Mouse (Mus musculus): ENCODE measurements around the gene Olfr535. TPM values are rescaled to one million over a fixed set of nuclear protein-coding genes. Genes with fewer than 3 reads are reported as not detected.
"Not testable (repeated sequence)": the region's sequence is repeated elsewhere in the genome, so short reads cannot be mapped to it uniquely, and the experiment has no call there.

The Olfr535 gene
- polyA plus RNA-seq (2015; fragmentation: Nextera tagmentation; extraction: Ambion mirVana) = not detected in 2 replicates

DNA sequence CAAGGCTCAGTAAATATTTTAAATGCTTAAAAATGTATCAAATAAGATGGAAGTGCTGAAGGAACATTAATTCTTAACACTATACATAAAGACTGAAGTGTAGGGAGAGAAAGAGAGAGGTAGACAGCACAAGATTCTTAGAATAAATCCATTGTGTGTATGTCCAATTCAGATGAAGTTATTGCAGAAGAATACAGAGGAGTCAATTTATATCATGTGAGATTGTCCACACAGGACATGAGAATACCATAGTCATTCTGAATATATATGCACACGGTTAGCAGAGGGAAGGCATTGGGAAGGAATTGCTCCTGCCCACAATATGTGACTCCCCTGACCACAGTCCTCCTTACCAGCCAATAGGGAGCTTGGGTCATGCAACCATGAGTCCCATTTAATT is at the start of gene Olfr535:
Gene Olfr535, plus strand, starts transcription at position 301 of the 400 bp plus-strand sequence.
- no peak for ATAC-seq
- H3K36me3 ChIP-seq = no peaks in the 10 kb centered on the region
- no peak within 1 kb of the TSS for H3K27ac ChIP-seq
- no peaks in the 10 kb centered on the region for H3K27me3 ChIP-seq
- H3K4me1 ChIP-seq (replicated peaks) = no peaks in the 10 kb centered on the region
- H3K9ac ChIP-seq (replicated peaks) = no peak within 1 kb of the TSS
- whole genome bisulfite sequencing = 75% methylated on average over 1 of the region's 1 CpGs
- no peak within 1 kb of the TSS for H3K4me3 ChIP-seq (replicated peaks)
- H3K4me2 ChIP-seq (replicated peaks) = no peak within 1 kb of the TSS
- H3K9me3 ChIP-seq = no peaks in the 10 kb centered on the region

DNA sequence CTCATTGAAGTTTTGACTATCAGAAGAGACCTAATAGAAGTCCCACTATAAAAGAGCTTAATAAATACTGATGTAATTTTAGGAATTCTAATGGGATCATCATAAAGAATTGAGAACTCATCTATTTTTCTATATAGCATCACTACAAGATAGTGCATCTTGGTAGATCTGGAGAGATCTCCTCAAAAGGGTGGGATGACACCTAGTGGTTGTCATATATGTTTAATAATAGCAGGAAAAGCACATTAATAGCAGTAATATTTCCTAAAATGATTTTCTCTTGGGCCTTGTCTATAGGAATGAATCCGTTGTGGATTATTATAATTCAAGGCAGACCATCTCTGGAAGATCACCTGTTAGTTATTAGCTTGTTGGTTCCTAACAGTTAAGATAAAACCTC is 40.9 kb upstream of the Olfr535 start:
- no peak for ATAC-seq
- Histone ChIP-seq H3K4me1 (replicated peaks) (no peaks in the 10 kb centered on the region), H3K4me2 (replicated peaks) (no peak overlapping the region), H3K4me3 (replicated peaks) (no peak overlapping the region), H3K9ac (replicated peaks) (no peak overlapping the region), H3K27ac (no peak overlapping the region), H3K36me3 (no peaks in the 10 kb centered on the region), H3K9me3 (no peaks in the 10 kb centered on the region), H3K27me3 (no peaks in the 10 kb centered on the region)
- 79% methylated on average over 1 of the region's 1 CpGs for WGBS

DNA sequence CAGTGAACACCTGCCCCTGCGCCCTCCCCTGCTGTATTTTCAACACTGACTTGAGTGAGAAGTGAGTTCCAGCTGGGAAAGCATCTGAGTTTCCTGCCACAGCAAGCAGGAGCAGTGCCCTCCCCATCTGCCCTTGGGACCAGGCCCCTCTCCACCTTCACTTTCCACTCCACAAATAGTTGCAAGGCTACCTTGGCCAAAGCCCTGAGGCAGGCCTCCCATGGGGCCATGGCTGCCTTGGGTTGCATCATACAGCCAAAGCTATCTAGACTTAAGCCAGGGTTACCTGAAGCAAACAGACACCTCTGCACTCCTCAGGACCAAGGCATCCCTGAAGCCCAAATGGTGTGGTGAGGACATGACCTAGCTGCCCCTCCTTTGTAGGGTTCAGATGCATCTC is 20.9 kb upstream of the Olfr535 start, which contains the start of gene Olfr533:
Gene Olfr533, plus strand, starts transcription at position 301 of the 400 bp plus-strand sequence.
- H3K27me3 ChIP-seq; H3K9ac ChIP-seq (replicated peaks); H3K4me2 ChIP-seq (replicated peaks); H3K36me3 ChIP-seq; H3K4me1 ChIP-seq (replicated peaks); H3K27ac ChIP-seq; ATAC-seq; H3K9me3 ChIP-seq; H3K4me3 ChIP-seq (replicated peaks): not testable (repeated sequence)
- 50% methylated on average over 1 of the region's 1 CpGs for WGBS

DNA sequence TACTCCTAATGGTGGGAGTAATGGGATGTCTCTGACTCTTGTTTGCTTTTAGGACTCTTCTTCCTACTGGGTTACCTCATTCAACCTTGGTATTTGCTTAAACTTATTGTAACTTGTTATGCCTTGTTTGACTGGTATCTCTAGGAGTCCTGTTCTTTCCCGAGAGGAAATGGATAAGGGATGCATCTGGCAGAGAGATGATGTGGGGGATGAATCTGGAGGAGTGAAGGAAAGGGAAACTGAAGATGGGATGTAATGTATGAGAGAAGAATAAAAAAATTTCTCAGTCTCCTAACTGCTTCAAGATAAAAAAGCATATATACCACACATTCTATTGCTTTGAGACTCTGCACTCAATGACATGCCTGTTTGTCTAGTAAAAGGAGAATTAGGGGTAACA is 6.1 kb upstream of the Olfr535 start:
- 80% methylated on average over 1 of the region's 1 CpGs for WGBS
- H3K9me3 ChIP-seq = peaks cover 3% of the 10 kb centered on the region
- no peak for ATAC-seq
- H3K36me3 ChIP-seq = no peaks in the 10 kb centered on the region
- H3K4me1 ChIP-seq (replicated peaks) = no peaks in the 10 kb centered on the region
- H3K9ac ChIP-seq (replicated peaks) = no peak overlapping the region
- H3K4me2 ChIP-seq (replicated peaks) = no peak overlapping the region
- no peak overlapping the region for H3K4me3 ChIP-seq (replicated peaks)
- no peaks in the 10 kb centered on the region for H3K27me3 ChIP-seq
- no peak overlapping the region for H3K27ac ChIP-seq

DNA sequence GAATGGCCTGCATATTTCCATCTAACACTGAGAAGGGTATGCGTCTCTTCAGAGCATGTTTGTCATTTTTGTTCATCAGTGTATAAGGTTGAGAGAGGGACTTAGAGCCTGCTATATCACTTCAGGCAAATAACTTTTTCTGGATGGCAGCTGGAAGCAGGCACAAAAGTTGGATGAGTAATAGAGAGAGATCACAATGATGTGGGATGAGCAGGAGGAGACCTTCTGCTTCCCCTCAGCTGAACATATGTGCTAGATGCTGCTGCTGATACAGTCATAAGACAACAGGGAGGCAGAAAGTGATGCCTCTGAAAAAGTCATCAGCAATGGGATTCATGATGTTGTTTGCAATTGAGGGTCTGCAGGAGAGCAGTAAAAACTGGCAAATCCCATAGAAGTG is 5.3 kb upstream of the Olfr535 start:
- Histone ChIP-seq H3K9me3 (peaks cover 3% of the 10 kb centered on the region), H3K36me3 (no peaks in the 10 kb centered on the region)
- WGBS = 91% methylated on average over 1 of the region's 1 CpGs

DNA sequence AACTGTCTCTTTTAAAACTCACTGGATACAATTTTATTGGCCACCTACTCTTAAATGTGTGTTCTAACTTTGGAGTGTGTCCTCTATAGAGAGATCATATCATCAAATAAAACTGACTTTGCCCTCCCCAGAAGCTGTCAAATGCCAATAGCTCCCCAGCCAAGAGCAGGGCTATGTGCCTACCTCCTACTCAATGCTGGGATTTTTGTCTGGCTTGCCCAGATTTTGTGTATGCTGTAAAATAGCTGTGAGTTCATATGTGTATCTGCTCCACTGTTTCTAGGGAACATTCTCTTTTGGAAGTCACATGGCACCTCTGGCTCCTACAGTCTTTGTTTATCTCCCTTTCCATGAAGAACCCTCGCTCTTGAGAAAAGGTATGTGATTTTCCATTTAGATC is 5.0 kb downstream of the Olfr535 start:
- WGBS = 87% methylated on average over 1 of the region's 1 CpGs
- Histone ChIP-seq H3K4me2 (replicated peaks) (no peak overlapping the region), H3K27me3 (no peaks in the 10 kb centered on the region), H3K27ac (no peak overlapping the region), H3K4me3 (replicated peaks) (no peak overlapping the region), H3K9ac (replicated peaks) (no peak overlapping the region), H3K9me3 (no peaks in the 10 kb centered on the region), H3K4me1 (replicated peaks) (no peaks in the 10 kb centered on the region), H3K36me3 (no peaks in the 10 kb centered on the region)
- no peak for ATAC-seq

More for the DNA sequence above, 5.3 kb upstream of the Olfr535 start:
- Histone ChIP-seq H3K27me3 (no peaks in the 10 kb centered on the region), H3K9ac (replicated peaks) (no peak overlapping the region), H3K4me2 (replicated peaks) (no peak overlapping the region), H3K27ac (no peak overlapping the region), H3K4me3 (replicated peaks) (no peak overlapping the region), H3K4me1 (replicated peaks) (no peaks in the 10 kb centered on the region)
- no peak for ATAC-seq

DNA sequence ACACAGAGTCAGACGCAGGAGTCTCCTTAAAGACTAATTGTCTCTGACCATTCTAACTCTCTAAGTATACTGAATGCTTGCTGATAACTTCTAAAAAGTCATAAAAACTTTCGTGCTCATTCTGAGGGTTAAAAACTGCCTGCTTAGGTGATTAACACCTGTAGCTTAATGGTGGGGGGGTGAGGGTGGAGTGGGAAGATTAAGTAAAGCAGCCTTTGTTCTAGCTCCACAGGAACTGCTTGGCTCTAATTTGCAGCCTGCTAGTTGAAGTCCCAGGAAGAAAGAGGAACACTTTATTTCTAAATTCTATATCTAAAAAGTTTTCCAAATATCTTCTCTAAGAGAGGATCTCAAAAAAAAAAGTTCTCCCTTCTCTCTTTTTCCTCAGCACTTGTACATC is 10.2 kb downstream of the Olfr535 start:
- Histone ChIP-seq H3K9ac (replicated peaks) (no peak overlapping the region), H3K27ac (no peak overlapping the region), H3K4me1 (replicated peaks) (no peaks in the 10 kb centered on the region), H3K4me3 (replicated peaks) (no peak overlapping the region), H3K4me2 (replicated peaks) (no peak overlapping the region), H3K27me3 (no peaks in the 10 kb centered on the region), H3K36me3 (no peaks in the 10 kb centered on the region), H3K9me3 (no peaks in the 10 kb centered on the region)
- ATAC-seq = no peak
- WGBS = 38% methylated on average over 2 of the region's 2 CpGs

DNA sequence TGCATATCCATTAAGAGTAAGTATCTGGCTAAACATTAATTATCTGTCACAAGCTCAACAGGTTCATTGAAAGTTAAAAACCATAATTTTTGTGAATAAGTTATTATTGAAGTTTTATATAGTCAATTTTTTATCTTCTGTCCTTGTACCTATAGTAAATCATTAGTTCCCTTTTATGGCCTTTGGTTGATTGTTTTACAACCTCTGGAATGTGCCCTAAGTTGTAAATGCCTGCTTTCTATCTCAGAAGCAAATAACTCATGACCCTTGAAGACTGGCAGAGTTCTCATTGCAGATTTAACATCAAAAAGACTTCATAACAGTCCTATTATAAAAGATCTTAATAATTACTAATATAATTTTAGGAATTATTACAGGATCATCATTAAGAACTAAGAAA is 10.7 kb downstream of the Olfr535 start:
- no peaks in the 10 kb centered on the region for H3K36me3 ChIP-seq
- no peak overlapping the region for H3K27ac ChIP-seq
- H3K4me3 ChIP-seq (replicated peaks) = no peak overlapping the region
- no peak overlapping the region for H3K9ac ChIP-seq (replicated peaks)
- no peaks in the 10 kb centered on the region for H3K4me1 ChIP-seq (replicated peaks)
- no peak overlapping the region for H3K4me2 ChIP-seq (replicated peaks)
- H3K9me3 ChIP-seq = no peaks in the 10 kb centered on the region
- ATAC-seq = no peak
- no peaks in the 10 kb centered on the region for H3K27me3 ChIP-seq

DNA sequence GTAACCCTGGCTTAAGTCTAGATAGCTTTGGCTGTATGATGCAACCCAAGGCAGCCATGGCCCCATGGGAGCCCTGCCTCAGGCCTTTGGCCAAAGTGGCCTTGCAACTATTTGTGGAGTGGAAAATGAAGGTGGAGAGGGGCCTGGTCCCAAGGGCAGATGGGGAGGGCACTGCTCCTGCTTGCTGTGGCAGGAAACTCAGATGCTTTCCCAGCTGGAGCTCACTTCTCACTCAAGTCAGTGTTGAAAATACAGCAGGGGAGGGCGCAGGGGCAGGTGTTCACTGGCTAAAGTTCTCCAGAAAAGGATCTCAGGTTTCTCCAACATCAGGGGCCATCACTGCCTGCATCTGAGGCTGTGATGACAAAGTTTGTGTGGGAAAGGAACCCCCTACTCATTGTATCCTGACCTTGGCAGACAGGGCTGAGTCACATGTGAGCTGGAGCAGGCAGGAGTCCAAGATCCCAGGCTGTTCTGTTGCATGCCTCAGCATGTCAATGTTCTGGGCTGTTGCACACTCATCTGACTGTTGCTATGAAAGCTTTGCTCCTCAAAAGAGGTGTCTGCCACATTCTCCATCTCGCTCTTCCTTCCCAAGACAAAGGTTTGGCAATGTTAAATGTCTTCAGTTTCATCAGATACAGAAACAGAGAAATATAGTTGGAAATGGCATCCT is 23.5 kb downstream of the Olfr535 start, which contains the start of gene Olfr536:
Gene Olfr536, minus strand, starts transcription at position 51 of the 676 bp plus-strand sequence.
- H3K27me3 ChIP-seq; H3K4me2 ChIP-seq (replicated peaks); H3K9me3 ChIP-seq; H3K4me3 ChIP-seq (replicated peaks); ATAC-seq; H3K27ac ChIP-seq; H3K36me3 ChIP-seq; H3K9ac ChIP-seq (replicated peaks); H3K4me1 ChIP-seq (replicated peaks): not testable (repeated sequence)
- WGBS = 60% methylated on average over 2 of the region's 2 CpGs

DNA sequence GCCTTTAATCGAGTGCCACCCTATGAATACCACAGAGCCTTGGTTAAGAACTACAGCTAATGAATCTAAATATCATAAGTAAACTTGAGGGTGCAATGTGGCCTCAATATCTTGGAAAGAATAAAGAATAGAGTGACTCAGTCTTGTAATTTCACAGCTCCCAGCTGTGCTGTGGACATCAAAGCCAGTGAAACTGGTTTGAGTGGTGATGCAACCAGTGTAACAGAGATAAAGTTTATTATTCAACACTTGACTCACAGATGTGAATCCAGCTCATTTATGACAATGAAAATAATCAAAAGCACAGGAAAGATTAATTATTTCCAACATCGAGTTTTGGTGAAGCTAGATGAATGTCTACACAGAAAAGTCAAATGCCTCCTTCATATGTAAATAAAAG is 55.7 kb downstream of the Olfr535 start:
- H3K4me1 ChIP-seq (replicated peaks) = no peaks in the 10 kb centered on the region
- no peak for ATAC-seq
- no peaks in the 10 kb centered on the region for H3K9me3 ChIP-seq
- H3K9ac ChIP-seq (replicated peaks) = no peak overlapping the region
- H3K4me3 ChIP-seq (replicated peaks) = no peak overlapping the region
- WGBS = 78% methylated on average over 2 of the region's 2 CpGs
- H3K4me2 ChIP-seq (replicated peaks) = no peak overlapping the region
- no peaks in the 10 kb centered on the region for H3K27me3 ChIP-seq
- H3K36me3 ChIP-seq = no peaks in the 10 kb centered on the region
- H3K27ac ChIP-seq = no peak overlapping the region

Other genes starting within 250 kb of the Olfr535 start
- gene 5830411N06Rik, start 236.9 kb upstream of the Olfr535 start, polyA plus RNA-seq (2015; fragmentation: Nextera tagmentation; extraction: Ambion mirVana) = not detected in 2 replicates
- not detected in 2 replicates for gene Olfr525, start 163.4 kb upstream of the Olfr535 start, polyA plus RNA-seq (2015; fragmentation: Nextera tagmentation; extraction: Ambion mirVana)
- gene Olfr527, start 150.2 kb upstream of the Olfr535 start, polyA plus RNA-seq (2015; fragmentation: Nextera tagmentation; extraction: Ambion mirVana) = not detected in 2 replicates
- not detected in 2 replicates for gene Olfr60, start 122.5 kb upstream of the Olfr535 start, polyA plus RNA-seq (2015; fragmentation: Nextera tagmentation; extraction: Ambion mirVana)
- gene Olfr530, start 107.9 kb upstream of the Olfr535 start, polyA plus RNA-seq (2015; fragmentation: Nextera tagmentation; extraction: Ambion mirVana) = not detected in 2 replicates
- not detected in 2 replicates for gene Olfr531, start 81.3 kb upstream of the Olfr535 start, polyA plus RNA-seq (2015; fragmentation: Nextera tagmentation; extraction: Ambion mirVana)
- not detected in 2 replicates for gene Olfr532, start 62.6 kb upstream of the Olfr535 start, polyA plus RNA-seq (2015; fragmentation: Nextera tagmentation; extraction: Ambion mirVana)
- not detected in 2 replicates for gene Olfr533, start 20.8 kb upstream of the Olfr535 start, polyA plus RNA-seq (2015; fragmentation: Nextera tagmentation; extraction: Ambion mirVana)
- not detected in 2 replicates for gene Olfr536, start 23.2 kb downstream of the Olfr535 start, polyA plus RNA-seq (2015; fragmentation: Nextera tagmentation; extraction: Ambion mirVana)
- not detected in 2 replicates for gene Olfr538, start 83.7 kb downstream of the Olfr535 start, polyA plus RNA-seq (2015; fragmentation: Nextera tagmentation; extraction: Ambion mirVana)
- 0.01 and 0.03 TPM in 2 replicates for gene Olfr46, start 117.1 kb downstream of the Olfr535 start, polyA plus RNA-seq (2015; fragmentation: Nextera tagmentation; extraction: Ambion mirVana)
- not detected in 2 replicates for gene Olfr61, start 144.8 kb downstream of the Olfr535 start, polyA plus RNA-seq (2015; fragmentation: Nextera tagmentation; extraction: Ambion mirVana)
- gene Olfr53, start 162.2 kb downstream of the Olfr535 start, polyA plus RNA-seq (2015; fragmentation: Nextera tagmentation; extraction: Ambion mirVana) = not detected in 2 replicates
- gene Olfr539, start 175.7 kb downstream of the Olfr535 start, polyA plus RNA-seq (2015; fragmentation: Nextera tagmentation; extraction: Ambion mirVana) = 0.01 TPM in 1 of 2 replicates, not detected in the other
- gene Olfr45, start 197.7 kb downstream of the Olfr535 start, polyA plus RNA-seq (2015; fragmentation: Nextera tagmentation; extraction: Ambion mirVana) = not detected in 2 replicates
- not detected in 2 replicates for gene Olfr541, start 213.1 kb downstream of the Olfr535 start, polyA plus RNA-seq (2015; fragmentation: Nextera tagmentation; extraction: Ambion mirVana)

Data from midbrain, embryonic 13.5 days (tissue).